Mouse (Mus musculus) stomach, postnatal 0 days (tissue): Measurements from ENCODE around the gene Llph.
A peak's percentile ranks its signal among the peaks of the same experiment; 100 is the strongest.

Experiments
- CTCF ChIP-seq: IDR thresholded peaks from 2 replicates; pipeline ENCODE4 v1.5.1; 2016; ENCODE audit warnings: antibody characterized with exemption, low read depth, mild to moderate bottlenecking, moderate library complexity
- EP300 ChIP-seq: optimal IDR thresholded peaks from 2 replicates; pipeline ENCODE3; 2016; ENCODE audit warnings: antibody characterized with exemption

DNA sequence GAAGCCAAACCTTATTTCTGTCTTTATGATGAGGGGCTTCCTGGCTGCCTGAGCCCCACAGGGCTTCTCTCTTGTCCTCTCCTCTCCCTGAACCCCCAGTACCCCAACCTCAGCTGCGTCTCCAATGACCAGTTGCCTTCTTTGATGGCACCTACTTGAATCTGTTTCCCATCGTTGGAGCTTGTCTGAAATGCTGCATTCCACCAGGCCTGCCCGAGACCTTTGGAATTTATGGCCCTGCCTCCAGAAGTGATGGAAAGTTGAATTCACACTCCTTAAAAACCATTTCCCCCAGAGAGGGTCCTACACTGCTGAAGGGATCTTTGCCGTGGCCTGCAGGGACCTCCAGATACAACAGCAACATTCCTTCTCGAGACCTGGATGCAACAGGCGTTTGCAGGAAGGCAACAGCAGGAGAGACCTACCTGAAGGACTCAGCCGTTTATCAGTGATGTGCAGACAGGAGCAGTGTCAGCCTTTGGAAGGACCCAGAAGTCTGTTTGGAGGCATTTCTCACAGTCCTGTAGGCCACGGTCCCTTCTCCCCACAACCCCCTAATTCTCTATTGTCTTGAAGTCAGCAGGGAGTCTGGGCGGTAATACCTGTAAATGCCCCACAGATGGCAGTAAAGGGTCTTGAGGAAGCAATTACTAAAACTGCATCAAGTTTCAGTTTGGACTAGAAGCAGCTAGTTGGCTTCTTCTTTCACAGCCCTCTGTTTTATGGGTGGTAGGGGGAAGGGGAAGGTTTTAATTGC lies 20.3 kb downstream of the Llph start:
- TF ChIP-seq CTCF (peak; percentile 86), EP300 (no peak)
